Mouse (Mus musculus) liver, embryonic 12.5 days (tissue): ENCODE measurements around the gene Tm6sf1. TPM values are rescaled to one million over a fixed set of nuclear protein-coding genes. Genes with fewer than 3 reads are reported as not detected.

Experiments used
- ATAC-seq: fragments of 200-750 bp; cut with Nextera tagmentation; 2 replicates; pipeline ENCODE4 v1.8.0; 2017; ENCODE audit warnings: moderate number of reproducible peaks, mild to moderate bottlenecking, moderate library complexity
- H3K27ac ChIP-seq: fragments of 300-500 bp; sonication (generic); 2 replicates; pipeline ENCODE4 v1.5.1; 2016; ENCODE audit warnings: mild to moderate bottlenecking
- H3K27me3 ChIP-seq: fragments of 300-500 bp; sonication (generic); replicated peaks from 2 replicates; pipeline ENCODE4 v1.6.1; 2016; ENCODE audit warnings: mild to moderate bottlenecking, moderate library complexity
- H3K36me3 ChIP-seq: fragments of 300-500 bp; sonication (generic); 2 replicates; pipeline ENCODE4 v1.6.1; 2016; ENCODE audit warnings: mild to moderate bottlenecking, moderate library complexity
- H3K4me1 ChIP-seq: fragments of 300-500 bp; sonication (generic); 2 replicates; pipeline ENCODE4 v1.6.1; 2016
- H3K4me2 ChIP-seq: fragments of 300-500 bp; sonication (generic); 2 replicates; pipeline ENCODE4 v1.6.1; 2016; ENCODE audit warnings: mild to moderate bottlenecking, moderate library complexity
- H3K4me3 ChIP-seq: fragments of 300-500 bp; sonication (generic); 2 replicates; pipeline ENCODE4 v1.5.1; 2016; ENCODE audit warnings: mild to moderate bottlenecking, moderate library complexity
- H3K9ac ChIP-seq: fragments of 300-500 bp; sonication (generic); 2 replicates; pipeline ENCODE4 v1.6.1; 2016; ENCODE audit warnings: mild to moderate bottlenecking, moderate library complexity
- H3K9me3 ChIP-seq: fragments of 300-500 bp; sonication (generic); replicated peaks from 2 replicates; pipeline ENCODE4 v1.6.1; 2016; ENCODE audit warnings: mild to moderate bottlenecking, moderate library complexity
- WGBS: fragments of 180-500 bp; shearing (Covaris S2); methylation state at CpG from one replicate; pipeline ENCODE4 v1.1.7; 2016; ENCODE audit not compliant: insufficient replicate concordance; 5-methylcytosine and 5-hydroxymethylcytosine counted together
- polyA plus RNA-seq: library from polyadenylated mRNA; unstranded; fragments of >200 nt; fragmentation: Nextera tagmentation; extraction: Ambion mirVana; gene quantifications from 2 replicates; pipeline ENCODE4 v1.2.1, GENCODE M21; 2016

Gene Tm6sf1
- polyA plus RNA-seq, 1 experiment from 2014 or later, result 8.3 TPM

DNA sequence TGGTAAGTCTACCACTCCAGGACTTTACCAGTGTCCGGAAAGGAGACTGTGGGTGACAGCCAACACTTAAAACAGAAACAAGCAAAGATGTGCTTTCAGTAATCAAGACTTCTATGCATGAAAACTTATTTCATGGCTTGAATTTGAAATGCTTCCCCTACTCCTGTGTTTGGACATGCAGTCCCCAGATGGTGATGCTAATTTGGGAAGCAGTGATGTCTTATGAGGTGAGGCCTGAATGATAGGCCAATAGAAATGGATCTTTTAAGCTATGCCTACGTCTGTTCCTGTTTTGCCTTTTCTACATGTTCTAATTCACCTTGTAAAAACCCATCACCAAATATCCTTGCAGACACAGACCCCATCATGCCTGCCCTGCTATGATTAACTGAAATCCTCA lies 46.1 kb downstream of the Tm6sf1 start:
- H3K9ac ChIP-seq, result no peak overlapping the region
- H3K4me3 ChIP-seq, result no peak overlapping the region
- ATAC-seq, result no peak
- no peaks in the 10 kb centered on the region for H3K36me3 ChIP-seq
- no peaks in the 10 kb centered on the region for H3K4me1 ChIP-seq
- H3K4me2 ChIP-seq, result no peak overlapping the region
- no peaks in the 10 kb centered on the region for H3K27me3 ChIP-seq
- H3K9me3 ChIP-seq, result no peaks in the 10 kb centered on the region
- 79% methylated on average over 2 of the region's 2 CpGs for WGBS
- H3K27ac ChIP-seq, result no peak overlapping the region

DNA sequence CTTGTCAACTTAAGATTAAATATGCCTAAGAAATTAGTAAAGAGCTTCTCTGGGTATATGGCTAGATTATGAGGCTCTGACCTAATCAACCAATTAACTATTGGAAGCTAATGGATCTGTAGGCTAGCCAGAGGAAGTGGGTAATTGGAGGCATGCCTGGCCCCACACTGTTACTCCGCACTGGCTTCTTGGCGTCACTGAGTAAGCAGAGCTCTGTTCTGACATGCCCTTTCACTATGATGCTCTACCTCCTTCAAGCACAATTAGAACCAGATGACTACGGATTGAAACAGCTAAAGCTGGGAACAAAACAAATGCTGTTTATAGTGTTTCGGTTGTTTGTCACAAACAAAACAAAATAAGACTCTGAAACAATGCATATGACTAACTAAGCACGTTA lies 59.5 kb downstream of the Tm6sf1 start:
- Histone ChIP-seq H3K9me3 (no peaks in the 10 kb centered on the region), H3K27me3 (0 out of 2 replicates have a peak, but pooled peaks cover 2% of the 10 kb centered on the region), H3K27ac (no peak overlapping the region), H3K4me1 (no peaks in the 10 kb centered on the region), H3K9ac (no peak overlapping the region), H3K36me3 (no peaks in the 10 kb centered on the region), H3K4me3 (no peak overlapping the region), H3K4me2 (no peak overlapping the region)
- 62% methylated on average over 5 of the region's 5 CpGs for WGBS
- no peak for ATAC-seq

DNA sequence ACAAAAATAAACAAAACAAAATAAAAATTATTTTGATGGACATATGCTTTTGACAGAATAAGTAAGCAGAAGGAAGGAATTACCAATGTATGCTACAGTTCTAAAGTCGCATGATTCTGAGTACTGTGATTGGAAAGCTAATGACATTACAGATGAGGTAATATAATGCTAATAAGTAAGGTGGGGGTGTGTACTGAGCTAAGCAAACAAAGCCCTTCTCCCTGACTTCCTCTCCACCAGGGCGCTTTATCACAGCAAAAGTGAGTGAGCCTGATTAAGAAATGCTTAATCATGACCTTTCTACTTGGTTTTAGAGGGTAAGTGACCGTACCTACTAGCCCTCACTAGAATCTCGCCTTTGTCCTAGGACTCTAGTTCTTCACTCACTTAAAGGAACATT lies 61.5 kb downstream of the Tm6sf1 start:
- H3K4me1 ChIP-seq, result no peaks in the 10 kb centered on the region
- no peak overlapping the region for H3K27ac ChIP-seq
- no peak overlapping the region for H3K4me2 ChIP-seq
- 0 out of 2 replicates have a peak, but pooled peaks cover 2% of the 10 kb centered on the region for H3K27me3 ChIP-seq
- WGBS, result 48% methylated on average over 4 of the region's 4 CpGs
- no peaks in the 10 kb centered on the region for H3K36me3 ChIP-seq
- H3K9ac ChIP-seq, result no peak overlapping the region
- ATAC-seq, result no peak
- no peaks in the 10 kb centered on the region for H3K9me3 ChIP-seq
- no peak overlapping the region for H3K4me3 ChIP-seq

DNA sequence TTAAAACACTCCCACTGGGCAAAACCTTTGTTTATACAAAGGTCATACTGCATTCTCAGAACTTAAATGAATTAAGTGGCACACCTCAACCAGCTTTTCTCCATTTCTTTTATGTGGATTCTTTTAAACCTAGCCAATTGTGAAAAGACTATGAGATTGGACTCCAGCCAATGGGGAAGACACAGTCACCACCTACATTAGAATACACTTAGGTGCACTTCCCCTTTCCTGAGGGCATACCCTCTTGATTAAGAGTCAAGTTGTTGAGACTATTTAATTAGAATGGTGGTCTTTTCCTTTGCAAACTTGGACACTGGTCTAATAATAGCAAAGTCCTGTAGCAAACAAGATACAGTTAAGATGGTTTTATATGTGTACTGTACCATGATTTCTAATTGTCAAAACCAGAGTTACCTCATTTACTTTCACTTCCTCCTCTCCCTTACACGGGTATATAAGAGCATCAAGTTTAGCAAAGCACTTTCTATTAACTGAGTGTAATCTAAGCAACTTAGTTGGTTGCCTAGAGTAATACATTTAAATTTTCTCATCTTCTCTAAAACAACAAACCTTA lies 62.7 kb downstream of the Tm6sf1 start:
- H3K4me2 ChIP-seq, result no peak overlapping the region
- H3K4me3 ChIP-seq, result no peak overlapping the region
- 0 out of 2 replicates have a peak, but pooled peaks cover 2% of the 10 kb centered on the region for H3K27me3 ChIP-seq
- 29% methylated on average over 1 of the region's 1 CpGs for WGBS
- H3K9me3 ChIP-seq, result no peaks in the 10 kb centered on the region
- no peaks in the 10 kb centered on the region for H3K4me1 ChIP-seq
- no peaks in the 10 kb centered on the region for H3K36me3 ChIP-seq
- no peak overlapping the region for H3K27ac ChIP-seq
- H3K9ac ChIP-seq, result no peak overlapping the region
- ATAC-seq, result no peak

DNA sequence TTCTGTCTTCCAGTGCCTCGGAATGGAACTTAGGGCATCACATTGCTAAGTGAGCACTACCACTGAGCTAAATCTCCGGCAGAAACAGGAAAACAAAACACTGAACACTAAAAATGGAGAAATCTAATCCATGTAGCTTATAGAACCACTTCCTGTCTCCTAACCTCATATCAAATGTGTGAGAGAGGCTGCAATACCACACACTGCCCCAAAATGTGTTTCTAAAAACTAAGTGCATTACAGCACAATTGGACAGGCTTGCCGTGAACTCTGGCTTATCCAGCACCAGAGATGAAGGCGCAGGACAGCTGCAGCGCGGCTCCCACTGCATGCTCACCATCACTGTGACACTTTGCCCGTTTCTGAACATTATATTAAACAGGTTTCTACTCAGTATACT lies 70.2 kb downstream of the Tm6sf1 start:
- Histone ChIP-seq H3K9ac (no peak overlapping the region), H3K4me3 (no peak overlapping the region), H3K9me3 (no peaks in the 10 kb centered on the region), H3K27ac (no peak overlapping the region), H3K36me3 (no peaks in the 10 kb centered on the region), H3K27me3 (peaks cover 32% of the 10 kb centered on the region), H3K4me1 (0 out of 2 replicates have a peak, but pooled peaks cover 2% of the 10 kb centered on the region), H3K4me2 (no peak overlapping the region)
- WGBS, result 59% methylated on average over 7 of the region's 7 CpGs
- ATAC-seq, result no peak

DNA sequence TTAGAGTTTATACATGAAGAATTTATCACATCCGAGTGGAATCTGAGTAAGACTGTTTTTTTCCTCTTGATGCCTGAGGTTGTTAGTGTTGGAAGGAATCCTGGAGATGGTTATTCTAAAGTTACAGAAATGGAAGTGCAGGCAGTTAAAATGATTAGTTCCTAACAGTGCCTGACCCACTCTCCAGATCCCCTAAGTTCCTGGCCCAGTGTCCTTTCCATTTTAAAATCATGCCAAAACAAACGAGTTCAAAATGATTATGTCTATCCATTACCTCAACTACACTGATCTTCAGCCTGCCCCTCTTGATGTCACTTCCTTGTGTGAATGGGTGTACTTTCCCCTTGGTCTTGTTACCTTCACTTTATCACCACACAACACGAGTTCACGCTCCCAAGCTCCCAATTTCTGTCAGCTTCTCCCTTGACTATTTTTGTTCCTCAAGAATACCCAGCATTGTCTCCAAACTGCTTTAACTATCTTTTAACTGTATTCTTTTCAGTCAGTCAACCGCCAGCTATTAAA lies 73.8 kb downstream of the Tm6sf1 start:
- 42% methylated on average over 5 of the region's 5 CpGs for WGBS
- peaks cover 62% of the 10 kb centered on the region for H3K27me3 ChIP-seq
- H3K36me3 ChIP-seq, result no peaks in the 10 kb centered on the region
- H3K4me2 ChIP-seq, result peak overlapping the region; percentile 68
- no peak for ATAC-seq
- H3K4me3 ChIP-seq, result peak overlapping the region; percentile 57; the same call in 1 of the 2 replicates
- 0 out of 2 replicates have a peak, but pooled peaks cover 3% of the 10 kb centered on the region for H3K4me1 ChIP-seq
- no peak overlapping the region for H3K27ac ChIP-seq
- no peaks in the 10 kb centered on the region for H3K9me3 ChIP-seq
- no peak overlapping the region for H3K9ac ChIP-seq

DNA sequence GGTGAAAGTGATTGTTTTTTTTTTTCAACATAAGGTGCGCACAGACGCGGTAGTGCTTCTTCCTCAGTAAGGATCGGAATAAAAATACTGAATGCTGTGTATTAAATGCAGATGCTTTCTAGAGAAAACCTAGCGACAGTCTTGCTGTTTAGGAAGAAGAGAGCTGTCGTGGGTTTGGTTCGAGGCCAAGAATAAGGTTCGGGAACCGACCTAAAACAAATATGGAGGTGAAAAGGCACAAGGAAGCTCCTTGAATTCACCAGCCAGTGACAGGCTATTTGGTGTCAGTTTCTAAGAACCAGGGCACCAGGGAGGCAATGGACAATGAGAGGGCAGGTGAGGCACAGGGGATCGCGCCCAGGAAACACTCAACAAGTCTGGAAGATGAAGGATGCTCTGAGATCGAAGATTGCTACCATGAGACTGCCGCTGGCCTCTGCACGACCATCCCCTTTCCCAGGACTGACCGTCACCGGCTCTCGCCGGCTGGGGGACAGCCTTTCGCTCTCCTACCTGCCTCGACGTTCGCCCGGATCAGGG lies 74.3 kb downstream of the Tm6sf1 start:
- H3K4me1 ChIP-seq, result 0 out of 2 replicates have a peak, but pooled peaks cover 3% of the 10 kb centered on the region
- peak overlapping the region; percentile 57 for H3K4me3 ChIP-seq
- WGBS, result 13% methylated on average over 23 of the region's 23 CpGs
- no peaks in the 10 kb centered on the region for H3K36me3 ChIP-seq
- peak overlapping the region; percentile 55; the same call in 1 of the 2 replicates for H3K9ac ChIP-seq
- no peak for ATAC-seq
- no peaks in the 10 kb centered on the region for H3K9me3 ChIP-seq
- H3K27ac ChIP-seq, result no peak overlapping the region
- peak overlapping the region; percentile 68 for H3K4me2 ChIP-seq
- peaks cover 66% of the 10 kb centered on the region for H3K27me3 ChIP-seq

DNA sequence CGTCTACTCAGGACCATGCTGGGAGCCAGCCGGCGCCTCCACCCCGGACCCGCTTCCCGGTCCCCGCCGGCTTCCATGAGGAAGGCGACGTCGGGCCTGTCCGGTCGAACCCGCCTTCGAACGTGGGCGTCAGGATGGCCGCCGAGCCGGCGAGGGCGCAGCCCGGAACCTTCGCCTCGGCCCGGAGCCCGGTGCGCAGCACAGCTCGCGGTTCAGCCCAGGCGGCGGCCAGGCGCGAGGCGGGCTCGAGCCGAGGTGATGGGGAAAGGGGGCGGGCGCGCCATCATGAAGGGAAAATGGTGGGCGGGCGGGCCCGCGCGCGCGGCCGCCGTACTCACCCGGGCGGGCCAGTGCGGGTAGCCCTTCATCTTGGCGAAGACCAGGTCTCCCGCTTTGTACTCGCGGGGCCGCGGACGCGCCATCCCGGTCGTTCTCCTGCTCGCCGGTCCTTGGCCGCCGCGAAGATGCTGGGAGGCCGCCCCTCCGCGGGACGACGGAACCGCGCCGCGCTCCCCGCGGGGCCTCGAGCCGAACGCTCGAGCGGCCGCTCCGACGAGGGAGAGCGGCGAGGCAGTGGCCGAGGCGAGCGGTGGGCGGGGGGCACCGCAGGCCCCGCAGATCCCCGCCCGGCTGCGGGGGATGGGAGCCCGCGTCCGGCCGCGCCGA lies 74.9 kb downstream of the Tm6sf1 start:
- Histone ChIP-seq H3K36me3 (no peaks in the 10 kb centered on the region), H3K4me3 (peak overlapping the region; percentile 57), H3K27ac (no peak overlapping the region), H3K4me2 (peak overlapping the region; percentile 68), H3K4me1 (0 out of 2 replicates have a peak, but pooled peaks cover 3% of the 10 kb centered on the region), H3K9ac (peak overlapping the region; percentile 55), H3K9me3 (no peaks in the 10 kb centered on the region), H3K27me3 (peaks cover 64% of the 10 kb centered on the region)
- no peak for ATAC-seq
- 2% methylated on average over 76 of the region's 103 CpGs for WGBS

Other genes with a start within 250 kb of the Tm6sf1 start
- 8.8 and 10.0 TPM in 2 replicates for gene Homer2, start 151.5 kb upstream of the Tm6sf1 start, polyA plus RNA-seq
- gene Ramac, start 96.1 kb upstream of the Tm6sf1 start, polyA plus RNA-seq, result 69.7 and 73.6 TPM in 2 replicates
- 27.6 and 29.5 TPM in 2 replicates for gene 3110040N11Rik, start 69.5 kb upstream of the Tm6sf1 start, polyA plus RNA-seq
- gene Btbd1, start 29.6 kb upstream of the Tm6sf1 start, polyA plus RNA-seq, result 39.6 and 41.1 TPM in 2 replicates
- gene Gm10160, start 3.2 kb upstream of the Tm6sf1 start, polyA plus RNA-seq, result not detected in 2 replicates
- gene Hdgfl3, start 75.5 kb downstream of the Tm6sf1 start, polyA plus RNA-seq, result 2.0 and 2.5 TPM in 2 replicates
- 1.8 and 1.9 TPM in 2 replicates for gene Bnc1, start 133.3 kb downstream of the Tm6sf1 start, polyA plus RNA-seq